Mouse (Mus musculus): ENCODE measurements around the gene Ugt1a6b.

Gene Ugt1a6b

GRCm38 (mm10) chr1:88247660-88248059, 144.6 kb downstream of the Ugt1a6b start:
- DNase-seq: no peak

DNA sequence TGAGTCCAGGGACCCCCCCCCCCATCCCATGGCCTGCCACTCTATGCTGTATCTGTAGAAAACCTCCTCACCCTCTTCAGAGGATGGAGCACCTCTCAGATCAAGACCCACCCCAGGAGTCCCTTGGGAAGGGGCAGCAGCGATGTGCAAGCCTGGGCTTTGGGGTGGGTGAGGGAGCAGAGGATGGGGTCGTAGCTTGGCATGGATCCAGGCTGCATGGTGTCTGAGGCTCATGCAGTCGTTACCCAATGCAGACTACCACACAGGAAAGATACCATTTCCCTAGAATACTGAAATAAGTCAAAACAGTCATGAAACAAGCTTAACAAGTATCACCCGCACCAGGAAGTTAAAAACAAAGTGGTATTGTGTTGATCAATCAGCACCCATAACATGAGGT, 145.6 kb downstream of the Ugt1a6b start:
- no peak for DNase-seq

DNA sequence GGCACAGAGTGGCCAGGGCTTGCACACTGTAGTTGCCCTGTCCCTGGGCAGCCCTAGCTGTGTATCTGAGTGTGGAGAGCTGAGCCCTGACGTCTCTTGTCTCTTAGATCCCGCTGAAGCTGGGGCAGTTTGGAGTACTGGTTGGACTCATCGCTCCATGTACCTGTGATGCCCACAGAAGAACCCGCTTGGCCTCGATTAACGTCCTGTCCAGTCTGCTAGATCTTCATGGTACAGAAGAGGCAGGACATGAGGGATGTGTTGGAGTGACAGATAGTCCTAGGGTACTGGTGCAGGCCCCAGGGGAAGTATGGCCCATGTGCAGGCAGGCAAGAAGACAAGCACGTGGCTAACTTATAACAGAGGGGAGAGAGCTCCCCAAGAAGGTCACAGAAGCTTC, 146.5 kb downstream of the Ugt1a6b start:
- DNase-seq: no peak

DNA sequence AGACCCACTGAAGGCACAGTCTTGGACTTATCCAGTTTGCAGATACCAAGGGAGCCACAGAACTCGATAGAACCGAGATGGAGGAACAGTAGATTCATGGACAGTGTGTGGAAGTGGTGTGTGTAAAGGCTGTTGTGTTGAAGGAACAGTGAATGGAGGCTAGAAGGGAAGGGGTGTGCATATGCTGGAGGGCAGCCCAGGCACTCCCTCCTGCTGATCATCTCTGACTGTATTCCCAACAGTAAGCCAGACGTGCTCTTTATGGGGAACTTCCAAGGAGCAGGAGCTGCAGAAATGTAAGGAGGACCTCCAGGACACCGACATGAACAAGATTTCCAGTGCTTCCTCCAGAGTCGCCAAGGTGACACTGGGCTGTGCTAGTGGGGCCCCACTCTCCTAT, 147.0 kb downstream of the Ugt1a6b start:
- DNase-seq: no peak

GRCm38 (mm10) chr1:88253106-88253505, 150.1 kb downstream of the Ugt1a6b start:
- no peak for DNase-seq

- no peak for DNase-seq
Measured at GRCm38 (mm10) chr1:88253540-88253939, 150.5 kb downstream of the Ugt1a6b start.

DNA sequence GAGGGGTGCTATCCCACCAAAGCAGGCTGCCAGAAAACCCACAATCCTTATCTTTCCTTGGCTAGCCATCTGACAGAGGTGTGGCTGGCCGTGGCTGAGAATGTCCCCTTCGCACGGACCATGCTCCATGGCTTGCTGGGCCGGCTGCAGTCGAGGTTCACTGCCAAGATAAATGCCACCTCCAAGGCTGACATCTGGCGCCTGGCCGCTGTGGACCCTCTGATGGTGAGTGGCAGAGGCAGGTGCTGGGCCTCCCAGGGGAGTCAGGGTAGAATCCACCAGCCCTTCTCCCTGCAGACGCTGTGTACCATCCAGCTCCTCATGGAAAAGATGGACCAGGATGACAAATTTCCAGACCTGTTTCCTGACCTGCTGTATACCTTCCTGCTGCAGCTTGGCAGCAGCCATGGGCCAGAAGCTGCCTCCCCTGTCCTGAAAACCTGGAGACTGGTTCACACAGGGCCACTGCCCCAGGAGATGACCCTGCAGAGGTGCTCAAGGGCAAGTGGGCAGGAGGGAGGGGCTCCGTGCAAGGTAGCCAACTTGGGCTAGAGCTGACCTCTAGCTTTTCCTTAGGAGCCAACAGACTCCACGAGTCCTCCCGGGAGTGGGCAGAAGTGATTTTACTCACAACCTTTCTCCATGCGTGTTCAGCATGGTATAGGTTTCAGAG, 151.9 kb downstream of the Ugt1a6b start:
- no peak for DNase-seq

GRCm38 (mm10) chr1:88255466-88255857, 152.4 kb downstream of the Ugt1a6b start:
- DNase-seq: no peak

DNA sequence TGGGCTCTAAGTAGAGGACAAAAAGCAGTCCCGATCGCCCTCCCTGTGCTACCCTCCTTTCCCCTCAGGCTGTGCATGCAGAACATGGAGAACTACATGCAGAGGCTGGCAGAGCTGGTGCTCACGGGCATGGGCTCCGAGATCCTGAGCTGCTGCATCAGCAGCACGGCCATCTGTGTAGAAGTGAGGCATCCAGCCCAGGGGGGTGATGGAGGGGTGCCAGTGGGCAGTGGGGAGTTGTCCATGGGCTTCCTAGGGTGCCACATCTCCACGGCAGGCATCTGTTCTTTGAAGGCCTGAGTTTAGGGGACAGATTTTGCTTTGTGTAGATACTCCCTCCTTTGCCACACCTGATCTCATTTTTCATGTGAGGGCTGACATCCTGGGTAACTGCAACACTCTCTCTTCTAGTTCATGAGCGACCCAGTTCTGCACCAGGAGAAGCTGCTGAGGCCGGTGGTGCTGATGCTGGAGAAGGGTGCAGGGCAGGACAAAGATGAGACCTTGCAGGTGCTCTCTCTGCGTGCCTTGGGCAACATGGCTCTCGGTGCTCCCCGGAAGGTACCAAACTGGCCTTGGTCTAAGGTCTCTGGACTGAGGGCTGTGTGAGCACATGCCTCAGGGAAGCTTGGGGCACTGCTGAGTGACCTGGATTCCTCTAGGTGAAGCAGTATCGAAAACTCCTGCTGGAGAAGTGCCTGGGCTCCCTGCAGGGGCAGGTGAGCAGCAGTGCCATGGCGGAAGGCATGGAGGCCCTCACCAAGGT, 153.1 kb downstream of the Ugt1a6b start:
- no peak for DNase-seq

DNA sequence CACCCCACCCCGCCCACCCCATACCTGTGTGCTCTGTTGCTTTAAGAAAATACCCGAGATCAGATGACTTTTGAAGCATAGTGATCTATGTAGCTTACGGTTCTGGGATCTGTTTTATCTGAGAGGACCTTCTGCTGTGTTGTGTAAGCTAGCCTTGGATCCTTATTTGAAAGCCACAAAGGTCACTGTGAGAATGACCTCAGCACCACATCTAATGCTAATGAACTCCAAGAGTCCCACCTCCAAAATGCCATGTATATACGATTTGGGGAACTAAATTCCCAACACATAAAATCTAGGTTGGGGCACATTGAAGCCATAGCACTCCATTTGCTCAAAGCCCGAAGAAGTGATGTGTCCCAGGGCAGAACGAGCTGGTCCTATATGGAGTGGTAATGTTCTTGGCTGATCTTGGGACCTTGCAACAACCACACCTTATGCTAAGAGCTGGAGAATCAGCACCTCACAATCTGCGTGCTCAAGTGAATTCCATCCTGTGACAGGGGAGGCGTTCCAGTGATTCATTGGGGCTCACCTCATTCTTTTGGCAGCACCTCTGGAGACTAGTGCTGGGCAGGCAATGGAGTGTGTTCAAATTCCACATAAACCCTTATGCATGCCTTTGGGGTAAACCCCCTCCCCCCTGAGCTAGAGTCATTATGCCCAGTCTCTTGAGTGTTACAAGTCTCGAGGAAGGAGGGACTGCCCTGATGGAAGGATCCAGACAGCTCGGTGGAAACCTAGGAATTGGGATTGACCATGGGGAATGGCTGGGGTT, 154.0 kb downstream of the Ugt1a6b start:
- no peak for DNase-seq

DNA sequence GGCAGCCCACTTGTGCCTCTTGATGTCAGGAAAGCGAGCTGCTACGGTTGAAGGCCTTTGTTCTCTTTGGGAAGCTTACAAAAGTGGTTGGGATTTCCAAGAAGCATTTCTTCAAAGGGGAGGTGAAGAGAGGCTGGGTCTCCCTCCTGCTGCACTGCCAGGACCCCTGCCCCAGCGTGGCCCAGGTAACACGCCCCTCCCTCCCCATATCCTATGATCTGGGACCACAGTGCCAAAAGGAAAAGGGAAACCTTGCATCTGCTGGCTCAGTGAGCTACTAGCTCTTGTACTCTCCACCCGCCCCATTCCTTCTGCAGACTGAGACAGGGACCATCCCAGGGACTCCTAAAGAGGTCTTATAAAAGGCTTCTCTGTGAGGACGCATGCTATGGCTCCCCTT, 154.6 kb downstream of the Ugt1a6b start:
- no peak for DNase-seq

DNA sequence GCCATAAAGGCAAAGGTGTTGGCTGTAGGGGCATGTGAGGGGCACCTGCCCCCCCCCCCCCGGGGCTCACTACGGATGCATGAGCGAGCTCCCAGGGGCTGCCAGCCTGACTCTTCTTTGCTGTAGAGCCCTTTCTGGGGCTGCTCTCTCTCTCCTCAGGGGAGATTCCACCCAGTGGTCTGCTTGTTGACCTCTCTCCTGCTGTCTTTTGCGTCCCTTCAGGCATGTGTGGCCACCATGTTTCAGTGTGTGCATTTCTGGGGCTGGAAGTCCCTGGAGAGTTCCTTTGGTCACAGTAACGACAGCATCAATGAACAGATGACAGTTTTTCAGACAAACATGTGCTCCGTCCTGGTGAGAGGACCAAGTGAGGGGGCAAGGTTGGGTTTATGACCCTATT, 155.3 kb downstream of the Ugt1a6b start:
- DNase-seq: no peak

DNA sequence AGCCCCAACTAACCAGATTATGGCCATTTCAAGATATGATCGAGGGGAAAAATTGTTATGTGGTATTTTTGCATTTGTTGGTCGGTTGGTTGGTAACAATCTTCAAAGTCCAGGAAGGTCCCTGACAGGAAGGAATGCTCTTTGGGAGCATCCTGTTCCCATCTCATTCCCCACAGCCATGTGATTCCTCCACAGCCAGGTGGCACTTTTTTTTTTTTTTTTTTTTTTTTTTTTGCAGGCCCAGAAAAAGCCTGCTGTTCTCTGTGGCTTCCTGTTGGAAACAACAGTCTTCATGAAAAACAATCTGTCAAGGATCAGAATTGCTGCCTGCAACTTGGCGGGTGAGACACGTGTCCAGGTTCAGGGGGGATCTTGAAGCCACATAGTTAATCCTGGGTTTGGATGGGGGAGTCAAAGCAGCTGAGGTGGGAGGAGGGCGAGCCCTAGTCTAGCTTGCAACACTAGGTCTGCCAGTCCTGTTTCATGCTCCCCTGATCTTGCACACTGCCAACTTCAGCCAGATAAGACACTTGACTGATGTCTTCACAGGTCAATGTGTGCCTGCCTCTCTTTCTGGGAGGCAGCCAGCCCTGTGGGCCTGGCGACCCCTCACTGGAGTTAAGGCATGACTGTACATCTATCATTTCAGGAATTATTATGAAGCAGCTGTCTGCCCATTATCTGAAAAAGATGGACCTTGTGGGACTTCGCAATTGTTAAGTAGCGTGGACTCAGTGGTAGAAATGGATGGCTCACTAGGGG, 156.0 kb downstream of the Ugt1a6b start:
- no peak for DNase-seq

GRCm38 (mm10) chr1:88259643-88260024, 156.6 kb downstream of the Ugt1a6b start:
- no peak for DNase-seq

DNA sequence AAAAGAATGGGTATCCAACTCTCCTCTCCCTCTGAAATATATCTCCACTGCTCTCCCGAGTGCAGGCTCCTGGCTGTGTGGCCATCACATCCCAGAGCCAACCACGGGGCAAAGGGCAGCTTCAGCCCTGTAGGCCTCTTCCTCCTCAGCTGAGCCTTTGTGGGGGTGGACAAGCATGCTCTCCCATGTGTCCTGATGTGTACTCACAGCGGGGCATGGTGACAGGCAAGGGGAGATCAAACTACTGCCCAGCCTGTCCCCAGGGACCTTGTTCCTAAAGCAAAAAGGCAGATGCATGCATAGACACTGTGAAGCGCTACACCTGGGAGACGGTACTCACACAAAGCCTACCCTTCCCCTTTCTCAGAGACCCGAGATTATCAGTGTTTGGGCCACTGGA, 157.1 kb downstream of the Ugt1a6b start:
- DNase-seq: no peak

DNA sequence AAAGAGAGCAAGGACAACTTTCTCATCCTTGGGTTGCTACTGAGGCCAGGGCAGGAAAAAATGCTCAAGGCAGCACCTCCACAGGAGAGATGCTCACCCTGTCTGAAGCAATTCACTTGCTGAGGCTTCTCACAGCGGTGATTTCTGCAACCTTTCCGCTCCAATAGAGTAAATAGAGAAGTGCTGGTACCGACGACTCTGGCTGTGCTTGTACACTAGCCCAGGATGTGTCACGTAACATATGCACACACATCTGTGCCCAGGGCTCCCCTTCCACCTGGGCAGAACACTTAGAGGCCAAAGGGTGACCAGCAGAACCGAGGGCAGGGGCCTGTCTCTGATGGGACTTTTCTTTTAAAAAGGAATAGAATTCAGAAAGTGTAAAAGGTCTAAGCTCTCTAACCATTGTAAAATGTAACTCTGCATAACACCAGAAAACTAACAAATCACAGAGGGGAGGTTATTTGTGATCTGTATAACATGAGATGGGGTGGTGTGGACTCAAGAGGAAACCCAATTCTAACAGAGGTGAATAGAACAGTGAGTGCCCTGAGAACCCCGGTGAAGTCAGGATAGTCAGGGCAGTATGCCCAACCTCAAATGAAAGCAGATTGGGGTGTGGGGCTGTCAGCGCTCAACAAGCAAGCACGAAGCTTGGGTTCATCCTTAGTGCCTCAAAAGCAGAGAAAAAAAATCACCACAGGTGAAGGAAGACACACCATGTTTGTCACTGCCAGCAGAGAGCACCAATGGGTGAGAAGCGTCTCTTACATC, 157.7 kb downstream of the Ugt1a6b start:
- no peak for DNase-seq

- no peak for DNase-seq
Measured at GRCm38 (mm10) chr1:88261706-88262105, 158.7 kb downstream of the Ugt1a6b start.

DNA sequence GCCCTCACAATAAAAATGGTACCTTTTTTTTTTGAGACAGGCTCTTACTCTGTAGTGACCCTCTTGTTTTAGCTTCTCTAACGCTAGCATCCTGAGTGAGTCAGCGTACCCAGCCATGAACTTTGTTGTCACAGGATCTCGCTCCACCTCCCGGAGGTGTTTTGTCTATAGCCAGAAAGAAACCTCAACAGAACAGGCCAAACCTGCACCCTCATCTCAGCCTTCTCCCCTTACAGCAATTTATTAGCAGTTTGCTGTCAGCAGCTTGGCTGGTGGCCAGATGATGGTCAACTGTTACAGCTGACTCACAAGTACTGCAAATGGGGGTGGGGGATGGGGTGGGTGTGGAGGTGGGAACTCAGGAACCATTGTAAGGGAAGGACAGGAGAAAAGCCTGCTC, 159.2 kb downstream of the Ugt1a6b start:
- DNase-seq: no peak

GRCm38 (mm10) chr1:88262961-88263360, 159.9 kb downstream of the Ugt1a6b start:
- DNase-seq: no peak

- DNase-seq: no peak
Measured at GRCm38 (mm10) chr1:88263778-88264177, 160.7 kb downstream of the Ugt1a6b start.

DNA sequence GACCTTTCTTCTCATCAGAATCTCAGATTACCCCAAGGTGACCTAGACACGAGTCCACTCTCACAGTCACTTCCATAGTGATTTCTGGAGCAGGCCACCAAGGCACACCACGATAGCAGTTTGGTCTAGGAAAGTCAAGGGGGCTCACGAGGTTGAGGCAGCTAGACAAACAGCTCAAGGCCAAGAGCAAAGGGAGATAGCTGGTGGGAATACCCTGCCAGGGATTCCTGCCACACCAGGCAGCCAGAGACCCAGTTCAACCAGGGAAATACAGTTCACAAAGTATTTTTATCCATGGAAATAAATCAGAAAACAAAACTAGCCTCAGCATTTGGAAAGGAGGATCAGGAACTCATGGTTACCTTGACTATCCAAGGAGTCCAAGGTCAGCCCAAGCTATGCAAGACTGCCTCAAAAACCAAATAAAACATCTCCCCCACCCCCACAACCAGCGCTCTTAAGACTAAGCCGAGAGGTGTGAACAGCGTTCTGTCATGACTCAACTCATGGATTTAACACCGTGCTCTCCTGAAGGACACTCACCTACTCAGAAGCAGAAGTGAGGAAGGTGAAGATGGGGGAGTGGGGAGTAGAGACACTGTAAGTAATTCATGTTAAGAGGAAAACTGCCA, 161.3 kb downstream of the Ugt1a6b start:
- no peak for DNase-seq

GRCm38 (mm10) chr1:88264869-88265240, 161.8 kb downstream of the Ugt1a6b start:
- DNase-seq: no peak

Measured in right cerebral cortex, adult 18-20 months (tissue).